Mouse (Mus musculus): ENCODE measurements around the gene Rasd1. TPM values are rescaled to one million over a fixed set of nuclear protein-coding genes. Genes with fewer than 3 reads are reported as not detected.

The Rasd1 gene
- polyA plus RNA-seq, 2 experiments: 0.37 to 0.52 TPM

- ATAC-seq (ENCODE audit: insufficient read depth): no peak
- no peak overlapping the region for H3K4me2 ChIP-seq (ENCODE audit: low read depth)
- WGBS (ENCODE audit: insufficient replicate concordance): 67% methylated on average over 12 of the region's 12 CpGs
Observed at GRCm38 (mm10) chr11:59933943-59934342, 30.8 kb downstream of the Rasd1 start.

GRCm38 (mm10) chr11:59932560-59933337 lies 32.0 kb downstream of the Rasd1 start:
- no peak overlapping the region for H3K4me2 ChIP-seq (ENCODE audit: low read depth)
- no peaks in the 10 kb centered on the region for H3K4me1 ChIP-seq (replicated peaks; ENCODE audit: control insufficient read depth in 2 of 2, insufficient read depth in 2 of 2, low read length in 1 of 2)
- no peak for TF ChIP-seq CTCF (IDR thresholded peaks at IDR 0.05; ENCODE audit: low read depth)
- no peak for TF ChIP-seq EP300 (IDR thresholded peaks at IDR 0.05; ENCODE audit: low read depth)
- H3K9me3 ChIP-seq (ENCODE audit: control insufficient read depth, low read length): no peaks in the 10 kb centered on the region
- H3K9ac ChIP-seq (replicated peaks): no peak overlapping the region
- H3K27me3 ChIP-seq (ENCODE audit: control insufficient read depth, insufficient read depth, low read length): no peaks in the 10 kb centered on the region
- DNase-seq (ENCODE audit: low read depth in 3 of 3, low spot score in 3 of 3): no peak
- H3K27ac ChIP-seq: no peak overlapping the region
- H3K36me3 ChIP-seq (replicated peaks; ENCODE audit: control insufficient read depth, insufficient read depth, low read depth): no peaks in the 10 kb centered on the region
- 53% methylated on average over 9 of the region's 9 CpGs for WGBS (ENCODE audit: insufficient replicate concordance)
- no peak overlapping the region for H3K4me3 ChIP-seq (ENCODE audit: insufficient read depth in 1 of 2, low read depth in 2 of 2, low read length in 2 of 2)
- ATAC-seq (ENCODE audit: insufficient read depth): no peak

More at GRCm38 (mm10) chr11:59933943-59934342, 30.8 kb downstream of the Rasd1 start:
- Histone ChIP-seq H3K9ac (replicated peaks) (no peak overlapping the region), H3K9me3 (ENCODE audit: control insufficient read depth, low read length) (no peaks in the 10 kb centered on the region), H3K27ac (no peak overlapping the region), H3K4me1 (replicated peaks; ENCODE audit: control insufficient read depth in 2 of 2, insufficient read depth in 2 of 2, low read length in 1 of 2) (no peaks in the 10 kb centered on the region), H3K4me3 (ENCODE audit: insufficient read depth in 1 of 2, low read depth in 2 of 2, low read length in 2 of 2) (no peak overlapping the region), H3K27me3 (ENCODE audit: control insufficient read depth, insufficient read depth, low read length) (no peaks in the 10 kb centered on the region), H3K36me3 (replicated peaks; ENCODE audit: control insufficient read depth, insufficient read depth, low read depth) (no peaks in the 10 kb centered on the region)
- no peak for DNase-seq (ENCODE audit: low read depth in 3 of 3, low spot score in 3 of 3)
- no peak for TF ChIP-seq CTCF (IDR thresholded peaks at IDR 0.05; ENCODE audit: low read depth)
- no peak for TF ChIP-seq EP300 (IDR thresholded peaks at IDR 0.05; ENCODE audit: low read depth)

GRCm38 (mm10) chr11:59930031-59930430 lies 34.7 kb downstream of the Rasd1 start:
- Histone ChIP-seq H3K36me3 (replicated peaks; ENCODE audit: control insufficient read depth, insufficient read depth, low read depth) (no peaks in the 10 kb centered on the region), H3K9me3 (ENCODE audit: control insufficient read depth, low read length) (no peaks in the 10 kb centered on the region)

GRCm38 (mm10) chr11:59921265-59921664 lies 43.5 kb downstream of the Rasd1 start:
- no peak overlapping the region for H3K27ac ChIP-seq
- ATAC-seq (ENCODE audit: insufficient read depth): peak; percentile 64; the same call in 1 of the 2 replicates
- H3K4me3 ChIP-seq (ENCODE audit: insufficient read depth in 1 of 2, low read depth in 2 of 2, low read length in 2 of 2): no peak overlapping the region
- TF ChIP-seq EP300 (IDR thresholded peaks at IDR 0.05; ENCODE audit: low read depth) (no peak), CTCF (IDR thresholded peaks at IDR 0.05; ENCODE audit: low read depth) (no peak)
- H3K27me3 ChIP-seq (ENCODE audit: control insufficient read depth, insufficient read depth, low read length): no peaks in the 10 kb centered on the region
- no peaks in the 10 kb centered on the region for H3K36me3 ChIP-seq (replicated peaks; ENCODE audit: control insufficient read depth, insufficient read depth, low read depth)
- no peaks in the 10 kb centered on the region for H3K9me3 ChIP-seq (ENCODE audit: control insufficient read depth, low read length)
- peak in 2 of 3 experiments; percentile 24 to 46 for DNase-seq (ENCODE audit: low read depth in 3 of 3, low spot score in 3 of 3)
- WGBS (ENCODE audit: insufficient replicate concordance): 32% methylated on average over 7 of the region's 7 CpGs
- peak overlapping the region; percentile 52 for H3K4me2 ChIP-seq (ENCODE audit: low read depth)
- H3K4me1 ChIP-seq (replicated peaks; ENCODE audit: control insufficient read depth in 2 of 2, insufficient read depth in 2 of 2, low read length in 1 of 2): peaks cover 20 to 36% of the 10 kb centered on the region in 2 experiments
- no peak overlapping the region for H3K9ac ChIP-seq (replicated peaks)

More at GRCm38 (mm10) chr11:59930031-59930430, 34.7 kb downstream of the Rasd1 start:
- WGBS (ENCODE audit: insufficient replicate concordance): 47% methylated on average over 4 of the region's 4 CpGs
- DNase-seq (ENCODE audit: low read depth in 3 of 3, low spot score in 3 of 3): no peak
- H3K9ac ChIP-seq (replicated peaks): no peak overlapping the region
- H3K27ac ChIP-seq: no peak overlapping the region
- no peaks in the 10 kb centered on the region for H3K4me1 ChIP-seq (replicated peaks; ENCODE audit: control insufficient read depth in 2 of 2, insufficient read depth in 2 of 2, low read length in 1 of 2)
- H3K27me3 ChIP-seq (ENCODE audit: control insufficient read depth, insufficient read depth, low read length): no peaks in the 10 kb centered on the region
- no peak for ATAC-seq (ENCODE audit: insufficient read depth)
- TF ChIP-seq CTCF (IDR thresholded peaks at IDR 0.05; ENCODE audit: low read depth) (no peak), EP300 (IDR thresholded peaks at IDR 0.05; ENCODE audit: low read depth) (no peak)
- no peak overlapping the region for H3K4me2 ChIP-seq (ENCODE audit: low read depth)
- no peak overlapping the region for H3K4me3 ChIP-seq (ENCODE audit: insufficient read depth in 1 of 2, low read depth in 2 of 2, low read length in 2 of 2)

DNA sequence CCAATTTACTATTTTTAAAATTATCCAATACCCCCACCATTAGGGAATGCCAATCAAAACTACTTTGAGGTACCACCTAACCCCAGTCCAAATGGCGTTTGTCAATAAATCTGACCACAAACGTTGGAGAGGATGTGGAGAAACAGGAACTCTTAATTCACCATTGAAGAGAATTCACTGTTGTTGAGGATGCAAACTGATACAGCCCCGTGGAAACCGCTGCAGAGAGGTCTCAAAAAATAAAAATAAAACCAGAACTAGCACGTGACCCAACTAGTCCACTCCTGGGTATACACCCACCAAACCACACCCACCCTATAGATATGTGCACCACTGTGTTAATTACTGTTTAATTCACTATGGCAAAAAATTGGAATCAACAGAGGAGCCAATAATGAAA lies 44.4 kb downstream of the Rasd1 start:
- no peaks in the 10 kb centered on the region for H3K27me3 ChIP-seq (ENCODE audit: control insufficient read depth, insufficient read depth, low read length)
- H3K9me3 ChIP-seq (ENCODE audit: control insufficient read depth, low read length): no peaks in the 10 kb centered on the region
- peak overlapping the region; percentile 52 for H3K4me2 ChIP-seq (ENCODE audit: low read depth)
- ATAC-seq (ENCODE audit: insufficient read depth) (peak; percentile 53; the same call in 1 of the 2 replicates), DNase-seq (ENCODE audit: low read depth in 3 of 3, low spot score in 3 of 3) (no peak)
- H3K27ac ChIP-seq: no peak overlapping the region
- WGBS (ENCODE audit: insufficient replicate concordance): 7% methylated on average over 5 of the region's 5 CpGs
- no peak overlapping the region for H3K9ac ChIP-seq (replicated peaks)
- H3K4me3 ChIP-seq (ENCODE audit: insufficient read depth in 1 of 2, low read depth in 2 of 2, low read length in 2 of 2): no peak overlapping the region
- H3K36me3 ChIP-seq (replicated peaks; ENCODE audit: control insufficient read depth, insufficient read depth, low read depth): no peaks in the 10 kb centered on the region
- H3K4me1 ChIP-seq (replicated peaks; ENCODE audit: control insufficient read depth in 2 of 2, insufficient read depth in 2 of 2, low read length in 1 of 2): peaks cover 20 to 36% of the 10 kb centered on the region in 2 experiments
- TF ChIP-seq EP300 (IDR thresholded peaks at IDR 0.05; ENCODE audit: low read depth) (no peak), CTCF (IDR thresholded peaks at IDR 0.05; ENCODE audit: low read depth) (no peak)

All from liver, embryonic 14.5 days (tissue).